Mouse (Mus musculus) liver, embryonic 11.5 days (tissue): ENCODE results near the gene Mtor. TPM values are rescaled to one million over a fixed set of nuclear protein-coding genes. Genes with fewer than 3 reads are reported as not detected.

Experiments
- ATAC-seq: fragments of 200-750 bp; cut with Nextera tagmentation; replicated peaks from 2 replicates; pipeline ENCODE4 v1.8.0; 2017; ENCODE audit warnings: moderate number of reproducible peaks, mild to moderate bottlenecking, moderate TSS enrichment, moderate library complexity; ENCODE audit not compliant: low FRiP score
- DNase-seq: peaks from one replicate; pipeline ENCODE4 v3.0.0-alpha.2; 2017; ENCODE audit warnings: low spot score
- H3K27ac ChIP-seq: fragments of 300-500 bp; sonication (generic); 2 replicates; pipeline ENCODE4 v1.5.1; 2014; ENCODE audit warnings: mild to moderate bottlenecking, low read depth, low read length, control low read depth
- H3K27me3 ChIP-seq: fragments of 300-500 bp; sonication (generic); replicated peaks from 2 replicates; pipeline ENCODE4 v1.6.1; 2014; ENCODE audit warnings: low read length, mixed read lengths; ENCODE audit not compliant: control insufficient read depth, insufficient read depth
- H3K36me3 ChIP-seq: fragments of 300-500 bp; sonication (generic); 2 replicates; pipeline ENCODE4 v1.6.1; 2014; ENCODE audit warnings: mild to moderate bottlenecking, low read length, moderate library complexity, mixed read lengths; ENCODE audit not compliant: control insufficient read depth, insufficient read depth
- H3K4me1 ChIP-seq: fragments of 300-500 bp; sonication (generic); replicated peaks from 2 replicates; pipeline ENCODE4 v1.6.1; 2014; ENCODE audit warnings: low read length, mixed read lengths; ENCODE audit not compliant: control insufficient read depth, insufficient read depth
- H3K4me2 ChIP-seq: fragments of 300-500 bp; sonication (generic); 2 replicates; pipeline ENCODE4 v1.6.1; 2014; ENCODE audit warnings: mild to moderate bottlenecking, control low read depth, moderate library complexity
- H3K4me3 ChIP-seq: fragments of 300-500 bp; sonication (generic); 2 replicates; pipeline ENCODE4 v1.5.1; 2014; ENCODE audit warnings: low read depth, low read length, control low read depth
- H3K9ac ChIP-seq: fragments of 300-500 bp; sonication (generic); 2 replicates; pipeline ENCODE4 v1.6.1; 2014; ENCODE audit warnings: low read depth, low read length, control low read depth
- H3K9me3 ChIP-seq: fragments of 300-500 bp; sonication (generic); 2 replicates; pipeline ENCODE4 v1.6.1; 2016; ENCODE audit warnings: low read length, inconsistent platforms, mixed read lengths; ENCODE audit not compliant: control insufficient read depth
- WGBS: fragments of 180-500 bp; shearing (Covaris S2); extraction: QIAGEN DNeasy Blood & Tissue Kit; methylation state at CpG from one replicate; pipeline ENCODE4 v1.1.7; 2014; 5-methylcytosine and 5-hydroxymethylcytosine counted together
- polyA plus RNA-seq: library from polyadenylated mRNA; unstranded; fragments of >200 nt; fragmentation: Nextera tagmentation; extraction: Ambion mirVana; gene quantifications from 2 replicates; pipeline ENCODE4 v1.2.1, GENCODE M21; 2014

Mtor gene
- polyA plus RNA-seq, 1 experiment from 2014 or later: 22.9 TPM

DNA sequence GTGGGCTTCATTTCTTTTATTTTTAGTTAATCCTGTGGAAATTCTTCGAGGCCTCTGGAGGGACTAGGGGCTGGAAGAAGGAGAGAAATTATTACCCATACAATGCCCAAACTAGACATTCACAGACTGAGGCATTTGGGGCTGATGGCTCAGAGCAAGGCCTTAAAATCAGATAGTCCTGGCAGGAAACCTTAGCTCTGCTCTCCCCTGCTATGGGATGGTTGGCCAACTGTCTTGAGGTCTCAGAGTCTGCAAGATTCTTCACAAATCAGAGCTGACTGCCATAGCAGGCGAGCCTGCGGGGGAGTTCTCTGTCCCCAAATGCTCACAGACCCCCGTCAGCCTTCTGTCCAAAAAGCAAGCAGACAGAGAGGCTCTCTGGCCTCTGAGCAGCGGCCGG lies 30.9 kb upstream of the Mtor start:
- peaks cover 14% of the 10 kb centered on the region for H3K4me1 ChIP-seq
- H3K27ac ChIP-seq: no peak overlapping the region
- H3K4me2 ChIP-seq: no peak overlapping the region; the same call in 1 of the 2 replicates
- peaks cover 25% of the 10 kb centered on the region for H3K27me3 ChIP-seq
- ATAC-seq (peak; percentile 42; the same call in 1 of the 2 replicates), DNase-seq (no peak)
- no peak overlapping the region for H3K9ac ChIP-seq
- H3K9me3 ChIP-seq: no peaks in the 10 kb centered on the region
- H3K4me3 ChIP-seq: no peak overlapping the region
- no peaks in the 10 kb centered on the region for H3K36me3 ChIP-seq
- WGBS: 62% methylated on average over 6 of the region's 6 CpGs

DNA sequence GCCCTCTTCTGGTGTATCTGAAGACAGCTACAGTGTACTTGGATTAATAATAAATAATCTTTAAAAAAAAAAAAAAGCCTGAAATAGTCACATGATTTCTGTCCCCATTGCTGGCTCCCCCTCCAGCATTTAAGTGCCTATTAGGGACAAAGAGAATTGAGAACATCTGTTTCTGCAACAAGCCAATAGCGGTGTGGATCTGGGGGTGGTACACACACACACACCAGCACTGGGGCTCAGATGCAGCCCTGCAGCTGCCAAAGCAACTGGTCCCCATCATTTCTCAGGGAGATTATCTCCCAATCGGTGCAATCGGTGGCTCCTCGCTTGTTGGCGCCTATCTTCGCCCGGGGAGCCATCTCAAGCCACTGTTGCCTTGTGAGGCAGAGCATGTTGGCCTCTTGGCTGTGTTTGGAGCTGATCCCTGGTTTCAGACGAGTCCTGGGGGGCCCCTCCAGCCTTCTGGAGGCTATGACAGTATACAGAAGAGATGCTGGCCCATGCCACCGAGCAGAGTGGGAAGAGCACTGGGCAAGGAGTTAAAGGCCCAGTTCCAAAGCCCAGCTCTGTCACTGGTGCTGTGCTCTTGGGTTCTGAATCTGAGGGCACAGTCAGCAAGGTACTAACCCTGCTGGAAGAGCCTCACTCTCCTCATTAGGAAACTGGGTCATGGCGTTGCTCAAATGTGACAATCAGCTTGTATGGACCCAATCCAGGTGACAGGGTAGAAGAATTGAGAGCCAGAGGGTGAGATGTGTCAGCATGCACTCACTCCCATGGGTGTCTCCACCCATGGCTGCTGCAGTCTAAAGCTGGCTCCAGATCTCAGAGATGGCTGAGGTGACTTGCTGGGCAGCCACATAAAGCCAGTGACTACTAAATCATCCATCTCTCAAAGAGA lies 21.2 kb upstream of the Mtor start:
- DNase-seq (no peak), ATAC-seq (no peak)
- Histone ChIP-seq H3K4me3 (no peak overlapping the region), H3K4me2 (no peak overlapping the region), H3K9me3 (no peaks in the 10 kb centered on the region), H3K36me3 (no peaks in the 10 kb centered on the region), H3K27ac (no peak overlapping the region), H3K9ac (no peak overlapping the region), H3K27me3 (no peaks in the 10 kb centered on the region), H3K4me1 (peaks cover 7% of the 10 kb centered on the region)
- 79% methylated on average over 10 of the region's 10 CpGs for WGBS

DNA sequence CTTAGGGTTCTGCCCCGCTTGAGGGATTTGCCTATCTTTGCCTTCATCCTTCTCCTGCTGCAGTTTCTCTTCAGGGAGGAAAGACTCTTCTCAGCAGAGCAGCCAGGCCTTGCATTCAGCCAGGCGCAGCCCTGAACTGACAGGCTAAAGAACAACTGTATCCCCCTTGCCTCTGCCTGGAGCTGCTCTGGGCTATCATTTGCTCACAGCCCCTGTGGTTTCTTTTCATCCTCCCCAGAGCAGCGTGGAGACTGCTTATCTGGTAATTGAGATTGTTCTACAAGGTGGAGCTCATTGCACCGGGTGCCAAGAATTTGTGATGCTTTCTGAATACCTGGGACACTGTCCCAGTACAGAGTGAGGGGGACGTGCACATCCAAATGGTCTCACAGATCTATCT lies 19.9 kb upstream of the Mtor start:
- Histone ChIP-seq H3K9ac (no peak overlapping the region), H3K9me3 (no peaks in the 10 kb centered on the region), H3K4me3 (no peak overlapping the region), H3K4me1 (peaks cover 7% of the 10 kb centered on the region), H3K4me2 (no peak overlapping the region), H3K27ac (no peak overlapping the region), H3K27me3 (no peaks in the 10 kb centered on the region), H3K36me3 (no peaks in the 10 kb centered on the region; the same call in 1 of the 2 replicates)
- ATAC-seq (peak; percentile 46; the same call in 1 of the 2 replicates), DNase-seq (no peak)
- 62% methylated on average over 5 of the region's 5 CpGs for WGBS

DNA sequence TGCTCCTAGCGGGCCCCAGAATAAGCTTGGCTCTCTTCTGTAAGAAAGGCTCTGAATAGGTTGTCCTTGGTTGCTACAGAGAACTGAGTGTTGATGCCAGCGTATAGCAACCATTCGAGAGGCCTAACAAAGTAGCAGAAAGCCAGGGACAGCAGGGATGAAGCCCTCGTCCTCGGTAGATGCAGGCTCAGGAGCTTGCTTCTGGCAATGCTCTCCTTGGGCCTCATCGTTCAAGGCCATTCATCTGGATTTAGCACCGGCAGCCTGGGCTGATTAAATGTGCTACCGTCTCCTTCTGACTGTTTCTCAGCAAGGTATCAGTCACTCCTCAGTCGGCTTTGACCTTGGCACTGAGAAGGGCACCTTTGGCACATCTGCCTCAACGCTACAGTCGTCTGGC lies 19.3 kb upstream of the Mtor start:
- DNase-seq (no peak), ATAC-seq (no peak)
- Histone ChIP-seq H3K36me3 (no peaks in the 10 kb centered on the region; the same call in 1 of the 2 replicates), H3K27ac (no peak overlapping the region), H3K4me3 (no peak overlapping the region), H3K9ac (no peak overlapping the region), H3K9me3 (no peaks in the 10 kb centered on the region), H3K4me1 (peaks cover 7% of the 10 kb centered on the region), H3K27me3 (no peaks in the 10 kb centered on the region), H3K4me2 (no peak overlapping the region)
- WGBS: 81% methylated on average over 11 of the region's 11 CpGs

DNA sequence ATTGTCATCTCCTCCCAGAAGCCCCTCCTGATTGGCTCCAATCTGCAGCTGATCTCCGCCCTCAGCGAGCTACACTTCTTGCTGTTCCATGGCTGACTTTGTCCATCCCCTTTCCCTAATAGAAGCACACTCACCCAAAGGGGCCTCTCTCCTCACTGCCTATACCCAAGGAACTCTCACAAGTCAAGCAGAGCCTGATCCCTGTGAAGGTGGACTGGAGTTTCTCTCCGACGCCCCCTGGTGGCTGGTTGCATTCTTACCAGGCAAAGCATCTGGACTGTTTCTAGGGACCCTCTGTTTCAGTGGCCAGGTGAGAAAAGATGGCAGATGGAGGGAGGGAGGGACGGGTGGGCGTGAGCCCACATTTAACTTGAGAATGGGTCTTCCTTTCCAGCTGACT lies 18.7 kb upstream of the Mtor start:
- H3K4me3 ChIP-seq: no peak overlapping the region
- H3K27me3 ChIP-seq: no peaks in the 10 kb centered on the region
- no peak overlapping the region for H3K27ac ChIP-seq
- ATAC-seq: peak; percentile 53; the same call in 1 of the 2 replicates
- no peak overlapping the region for H3K9ac ChIP-seq
- peak; percentile 74 for DNase-seq
- H3K4me1 ChIP-seq: peaks cover 7% of the 10 kb centered on the region
- no peak overlapping the region for H3K4me2 ChIP-seq
- 25% methylated on average over 6 of the region's 6 CpGs for WGBS
- H3K9me3 ChIP-seq: no peaks in the 10 kb centered on the region
- H3K36me3 ChIP-seq: no peaks in the 10 kb centered on the region; the same call in 1 of the 2 replicates

DNA sequence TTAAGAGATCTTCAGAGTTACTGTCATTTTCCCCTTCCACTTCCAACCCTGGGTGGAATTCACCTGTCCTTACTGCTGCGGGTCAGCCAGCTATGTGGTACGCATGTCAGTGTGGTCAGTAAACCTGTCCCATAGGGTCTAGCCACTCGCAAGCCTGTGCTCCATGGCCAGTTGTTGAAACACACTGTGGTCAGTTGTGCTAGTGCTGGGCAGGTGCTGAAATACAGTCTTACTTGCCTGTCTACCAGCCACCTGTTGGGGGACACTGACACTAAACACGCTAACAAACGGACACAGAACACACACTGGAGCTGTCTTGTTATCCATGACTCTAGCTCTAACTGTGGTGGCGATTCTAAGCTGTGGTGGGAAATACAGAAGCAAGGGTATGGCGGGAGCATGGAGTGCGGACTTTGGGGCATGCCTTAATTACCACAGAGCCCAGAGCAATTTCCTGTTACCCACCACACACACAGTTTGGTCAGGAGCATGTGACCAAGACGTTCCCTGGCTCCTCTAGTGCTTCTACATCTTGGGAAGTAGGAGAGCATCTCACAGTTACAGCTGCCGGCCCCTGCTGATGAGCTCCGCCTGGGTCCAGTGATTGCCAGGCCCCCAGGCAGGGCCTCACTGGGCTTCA lies 17.4 kb upstream of the Mtor start:
- Histone ChIP-seq H3K9ac (no peak overlapping the region), H3K9me3 (no peaks in the 10 kb centered on the region), H3K27ac (no peak overlapping the region), H3K27me3 (no peaks in the 10 kb centered on the region), H3K4me1 (peaks cover 7% of the 10 kb centered on the region), H3K36me3 (no peaks in the 10 kb centered on the region; the same call in 1 of the 2 replicates), H3K4me2 (no peak overlapping the region), H3K4me3 (no peak overlapping the region)
- ATAC-seq: no peak
- DNase-seq: no peak
- 68% methylated on average over 11 of the region's 11 CpGs for WGBS

DNA sequence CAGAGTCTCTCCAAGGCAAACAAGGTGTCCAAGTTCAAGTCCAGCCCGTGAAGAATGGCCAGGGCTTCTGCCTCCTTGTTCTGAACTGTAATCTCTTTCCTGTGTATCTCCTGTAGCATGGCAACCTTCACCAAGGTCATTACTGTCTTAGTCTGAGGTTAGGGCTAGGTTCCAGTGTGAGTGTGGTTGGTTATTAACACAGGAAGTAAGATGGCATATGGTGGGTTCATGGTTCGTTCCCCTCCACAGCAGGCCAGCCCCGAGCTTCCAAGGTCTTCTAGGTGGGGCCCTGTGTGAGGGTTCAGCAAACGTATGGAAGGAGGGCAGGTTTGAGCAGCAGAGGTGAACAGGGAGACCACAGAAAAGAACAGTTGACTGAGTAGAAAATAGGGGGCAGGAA lies 15.9 kb upstream of the Mtor start:
- H3K9ac ChIP-seq: no peak overlapping the region
- H3K27ac ChIP-seq: no peak overlapping the region
- ATAC-seq: no peak
- no peaks in the 10 kb centered on the region for H3K9me3 ChIP-seq
- WGBS: 73% methylated on average over 4 of the region's 4 CpGs
- no peak for DNase-seq
- H3K4me2 ChIP-seq: no peak overlapping the region
- H3K27me3 ChIP-seq: no peaks in the 10 kb centered on the region
- H3K4me3 ChIP-seq: no peak overlapping the region
- no peaks in the 10 kb centered on the region; the same call in 1 of the 2 replicates for H3K36me3 ChIP-seq
- peaks cover 7% of the 10 kb centered on the region for H3K4me1 ChIP-seq

DNA sequence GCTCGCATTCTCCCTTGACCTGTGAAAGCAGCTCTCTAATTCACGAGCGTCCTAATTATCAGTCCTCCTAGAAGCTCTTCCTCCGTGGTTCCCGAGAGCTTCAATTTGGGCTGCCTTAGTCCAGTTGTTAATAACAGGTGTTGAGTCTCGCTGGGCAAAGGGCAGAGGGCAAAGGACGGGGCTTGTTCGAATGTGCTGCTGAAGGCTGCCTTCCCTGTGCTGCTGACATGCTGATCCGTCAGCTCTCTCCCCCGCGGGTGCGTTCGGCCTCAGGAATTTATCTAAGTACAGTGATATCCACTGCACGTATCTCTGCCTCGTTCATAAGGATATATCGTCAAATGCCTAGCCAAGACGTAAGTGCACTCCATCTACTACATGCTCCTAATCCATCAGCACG lies 15.1 kb upstream of the Mtor start:
- ATAC-seq (no peak), DNase-seq (no peak)
- WGBS: 78% methylated on average over 18 of the region's 18 CpGs
- H3K36me3 ChIP-seq: no peaks in the 10 kb centered on the region; the same call in 1 of the 2 replicates
- H3K4me1 ChIP-seq: peaks cover 7% of the 10 kb centered on the region
- H3K4me2 ChIP-seq: no peak overlapping the region
- H3K27me3 ChIP-seq: no peaks in the 10 kb centered on the region
- H3K9me3 ChIP-seq: no peaks in the 10 kb centered on the region
- H3K9ac ChIP-seq: no peak overlapping the region
- H3K4me3 ChIP-seq: no peak overlapping the region
- H3K27ac ChIP-seq: no peak overlapping the region
